Mouse (Mus musculus) left cerebral cortex, adult 9 months (tissue): Measurements from ENCODE around the gene E130114P18Rik.

ENCODE experiments used
- DNase-seq, 2 experiments: peaks; one replicate each; pipeline ENCODE4 v3.0.0; 2022; ENCODE audit warnings: low spot score in 2 of 2

E130114P18Rik gene

GRCm38 (mm10) chr4:97564656-97565055, 213.2 kb downstream of the E130114P18Rik start:
- no peak for DNase-seq

GRCm38 (mm10) chr4:97564199-97564598, 213.7 kb downstream of the E130114P18Rik start:
- DNase-seq = no peak

GRCm38 (mm10) chr4:97557585-97557984, 220.3 kb downstream of the E130114P18Rik start:
- DNase-seq = no peak

- no peak for DNase-seq
Measured at GRCm38 (mm10) chr4:97544016-97544415, 233.9 kb downstream of the E130114P18Rik start.

- DNase-seq = no peak
Measured at GRCm38 (mm10) chr4:97532072-97532471, 245.8 kb downstream of the E130114P18Rik start.

GRCm38 (mm10) chr4:97528517-97528916, 249.4 kb downstream of the E130114P18Rik start:
- DNase-seq = no peak
